Mouse (Mus musculus): ENCODE data around the gene Tnik. TPM values are rescaled to one million over a fixed set of nuclear protein-coding genes. Genes with fewer than 3 reads are reported as not detected.
A peak's percentile ranks its signal among the peaks of the same experiment; 100 is the strongest.

Gene Tnik
- polyA plus RNA-seq, 1 experiment from 2014 or later = 15.9 TPM

GRCm38 (mm10) chr3:28705522-28706137, 442.6 kb downstream of the Tnik start:
- Histone ChIP-seq H3K27me3 (ENCODE audit: control insufficient read depth, insufficient read depth, low read length) (no peaks in the 10 kb centered on the region), H3K27ac (replicated peaks; ENCODE audit: low read depth, low read length) (no peak overlapping the region), H3K9me3 (replicated peaks; ENCODE audit: control insufficient read depth, low read length) (no peaks in the 10 kb centered on the region), H3K36me3 (replicated peaks; ENCODE audit: control insufficient read depth, insufficient read depth, low read depth, low read length) (no peaks in the 10 kb centered on the region), H3K9ac (replicated peaks; ENCODE audit: low read length) (no peak overlapping the region), H3K4me2 (ENCODE audit: low read depth, low read length) (no peak overlapping the region), H3K4me3 (ENCODE audit: low read depth, low read length) (no peak overlapping the region), H3K4me1 (ENCODE audit: control insufficient read depth, insufficient read depth, low read length) (no peaks in the 10 kb centered on the region)
- DNase-seq (ENCODE audit: low spot score) = no peak
- no peak for ATAC-seq (replicated peaks; ENCODE audit: insufficient number of reproducible peaks, low FRiP score, low TSS enrichment, low read depth)
- WGBS = 70% methylated on average over 10 of the region's 10 CpGs

DNA sequence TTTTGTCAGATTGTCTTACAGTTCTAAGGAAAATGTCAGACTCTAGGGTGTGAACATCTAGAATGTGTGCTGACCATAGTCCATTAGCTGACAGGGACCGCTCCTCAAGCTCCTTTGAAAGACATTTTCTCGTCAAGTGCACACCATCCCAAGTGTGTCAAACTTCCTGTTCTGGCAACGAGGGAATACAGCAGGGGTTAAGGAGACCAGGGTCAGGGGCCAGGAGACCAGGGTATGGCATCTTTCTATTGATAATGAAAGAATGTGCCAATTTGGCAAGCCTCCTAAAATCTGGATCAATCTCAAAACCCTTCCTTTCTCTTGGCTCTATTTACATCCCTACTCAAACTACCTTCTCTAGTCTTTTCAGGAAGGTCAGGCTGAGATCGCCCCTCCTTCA, 443.7 kb downstream of the Tnik start:
- Histone ChIP-seq H3K9ac (replicated peaks; ENCODE audit: low read length) (no peak overlapping the region), H3K27ac (replicated peaks; ENCODE audit: low read depth, low read length) (no peak overlapping the region), H3K4me2 (ENCODE audit: low read depth, low read length) (no peak overlapping the region), H3K27me3 (ENCODE audit: control insufficient read depth, insufficient read depth, low read length) (no peaks in the 10 kb centered on the region), H3K36me3 (replicated peaks; ENCODE audit: control insufficient read depth, insufficient read depth, low read depth, low read length) (no peaks in the 10 kb centered on the region), H3K4me1 (ENCODE audit: control insufficient read depth, insufficient read depth, low read length) (no peaks in the 10 kb centered on the region), H3K4me3 (ENCODE audit: low read depth, low read length) (no peak overlapping the region), H3K9me3 (replicated peaks; ENCODE audit: control insufficient read depth, low read length) (no peaks in the 10 kb centered on the region)
- DNase-seq (ENCODE audit: low spot score) = no peak
- WGBS = 69% methylated on average over 4 of the region's 4 CpGs
- ATAC-seq (replicated peaks; ENCODE audit: insufficient number of reproducible peaks, low FRiP score, low TSS enrichment, low read depth) = no peak

DNA sequence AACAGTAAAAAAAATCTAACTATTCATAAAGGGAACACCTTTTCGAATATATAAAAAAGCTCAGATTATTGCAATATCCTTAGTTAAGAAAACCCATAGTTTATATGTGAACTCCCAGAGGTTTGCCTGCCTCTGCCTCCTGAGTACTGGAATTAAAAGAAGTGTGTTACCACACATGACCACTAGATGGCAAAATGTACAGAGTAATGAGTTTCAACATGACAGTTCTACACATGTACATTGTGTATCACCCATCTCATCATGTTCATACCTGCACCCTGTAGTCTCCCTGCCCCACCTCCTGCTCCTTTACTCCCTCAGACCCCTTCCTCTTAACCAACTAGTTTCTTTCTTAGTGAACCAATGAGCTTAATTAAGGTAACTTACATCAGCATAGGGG, 446.7 kb downstream of the Tnik start:
- WGBS = 87% methylated on average over 1 of the region's 1 CpGs
- Histone ChIP-seq H3K27ac (replicated peaks; ENCODE audit: low read depth, low read length) (no peak overlapping the region), H3K36me3 (replicated peaks; ENCODE audit: control insufficient read depth, insufficient read depth, low read depth, low read length) (no peaks in the 10 kb centered on the region), H3K4me1 (ENCODE audit: control insufficient read depth, insufficient read depth, low read length) (no peaks in the 10 kb centered on the region), H3K9me3 (replicated peaks; ENCODE audit: control insufficient read depth, low read length) (no peaks in the 10 kb centered on the region), H3K27me3 (ENCODE audit: control insufficient read depth, insufficient read depth, low read length) (no peaks in the 10 kb centered on the region), H3K9ac (replicated peaks; ENCODE audit: low read length) (no peak overlapping the region), H3K4me3 (ENCODE audit: low read depth, low read length) (no peak overlapping the region), H3K4me2 (ENCODE audit: low read depth, low read length) (no peak overlapping the region)
- DNase-seq (ENCODE audit: low spot score) = peak; percentile 30
- no peak for ATAC-seq (replicated peaks; ENCODE audit: insufficient number of reproducible peaks, low FRiP score, low TSS enrichment, low read depth)

GRCm38 (mm10) chr3:28713913-28714698, 451.1 kb downstream of the Tnik start:
- ATAC-seq (replicated peaks; ENCODE audit: insufficient number of reproducible peaks, low FRiP score, low TSS enrichment, low read depth) (no peak), DNase-seq (ENCODE audit: low spot score) (no peak)
- no peak overlapping the region for H3K4me2 ChIP-seq (ENCODE audit: low read depth, low read length)
- H3K27me3 ChIP-seq (ENCODE audit: control insufficient read depth, insufficient read depth, low read length) = no peaks in the 10 kb centered on the region
- no peak overlapping the region for H3K27ac ChIP-seq (replicated peaks; ENCODE audit: low read depth, low read length)
- 78% methylated on average over 7 of the region's 7 CpGs for WGBS
- H3K4me1 ChIP-seq (ENCODE audit: control insufficient read depth, insufficient read depth, low read length) = no peaks in the 10 kb centered on the region
- H3K4me3 ChIP-seq (ENCODE audit: low read depth, low read length) = no peak overlapping the region
- no peaks in the 10 kb centered on the region for H3K9me3 ChIP-seq (replicated peaks; ENCODE audit: control insufficient read depth, low read length)
- H3K36me3 ChIP-seq (replicated peaks; ENCODE audit: control insufficient read depth, insufficient read depth, low read depth, low read length) = no peaks in the 10 kb centered on the region
- H3K9ac ChIP-seq (replicated peaks; ENCODE audit: low read length) = no peak overlapping the region

- no peak for ATAC-seq (replicated peaks; ENCODE audit: insufficient number of reproducible peaks, low FRiP score, low TSS enrichment, low read depth)
- WGBS = 88% methylated on average over 2 of the region's 2 CpGs
- H3K4me2 ChIP-seq (ENCODE audit: low read depth, low read length) = no peak overlapping the region
Measured at GRCm38 (mm10) chr3:28718521-28718920, 455.5 kb downstream of the Tnik start.

DNA sequence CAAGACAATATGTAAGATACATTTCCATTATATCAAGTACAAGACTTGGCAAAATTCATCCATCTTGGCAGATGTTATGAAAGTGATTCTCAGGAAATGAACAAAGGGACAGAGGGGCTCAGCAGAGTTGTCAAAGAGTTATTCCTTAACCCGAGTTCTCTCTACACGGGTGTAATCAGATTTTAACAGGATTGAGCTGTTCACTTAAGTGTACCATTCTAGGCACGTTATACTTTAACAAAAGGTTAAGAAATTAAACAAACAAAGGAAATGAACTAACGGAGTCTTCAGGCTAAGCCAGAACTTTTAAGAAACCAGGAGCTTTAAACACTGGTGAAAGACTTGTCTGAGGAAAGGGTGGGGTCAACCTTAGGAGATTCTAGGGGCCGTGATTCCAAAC, 458.2 kb downstream of the Tnik start:
- H3K27ac ChIP-seq (replicated peaks; ENCODE audit: low read depth, low read length) = no peak overlapping the region
- no peaks in the 10 kb centered on the region for H3K9me3 ChIP-seq (replicated peaks; ENCODE audit: control insufficient read depth, low read length)
- H3K4me1 ChIP-seq (ENCODE audit: control insufficient read depth, insufficient read depth, low read length) = no peaks in the 10 kb centered on the region
- H3K27me3 ChIP-seq (ENCODE audit: control insufficient read depth, insufficient read depth, low read length) = no peaks in the 10 kb centered on the region
- H3K4me3 ChIP-seq (ENCODE audit: low read depth, low read length) = no peak overlapping the region
- 66% methylated on average over 5 of the region's 5 CpGs for WGBS
- no peaks in the 10 kb centered on the region for H3K36me3 ChIP-seq (replicated peaks; ENCODE audit: control insufficient read depth, insufficient read depth, low read depth, low read length)
- H3K9ac ChIP-seq (replicated peaks; ENCODE audit: low read length) = no peak overlapping the region
- ATAC-seq (replicated peaks; ENCODE audit: insufficient number of reproducible peaks, low FRiP score, low TSS enrichment, low read depth) (no peak), DNase-seq (ENCODE audit: low spot score) (no peak)
- H3K4me2 ChIP-seq (ENCODE audit: low read depth, low read length) = no peak overlapping the region

More at GRCm38 (mm10) chr3:28718521-28718920, 455.5 kb downstream of the Tnik start:
- Histone ChIP-seq H3K4me3 (ENCODE audit: low read depth, low read length) (no peak overlapping the region), H3K27me3 (ENCODE audit: control insufficient read depth, insufficient read depth, low read length) (no peaks in the 10 kb centered on the region), H3K9me3 (replicated peaks; ENCODE audit: control insufficient read depth, low read length) (no peaks in the 10 kb centered on the region), H3K4me1 (ENCODE audit: control insufficient read depth, insufficient read depth, low read length) (no peaks in the 10 kb centered on the region), H3K36me3 (replicated peaks; ENCODE audit: control insufficient read depth, insufficient read depth, low read depth, low read length) (no peaks in the 10 kb centered on the region), H3K9ac (replicated peaks; ENCODE audit: low read length) (no peak overlapping the region), H3K27ac (replicated peaks; ENCODE audit: low read depth, low read length) (no peak overlapping the region)
- DNase-seq (ENCODE audit: low spot score) = no peak

DNA sequence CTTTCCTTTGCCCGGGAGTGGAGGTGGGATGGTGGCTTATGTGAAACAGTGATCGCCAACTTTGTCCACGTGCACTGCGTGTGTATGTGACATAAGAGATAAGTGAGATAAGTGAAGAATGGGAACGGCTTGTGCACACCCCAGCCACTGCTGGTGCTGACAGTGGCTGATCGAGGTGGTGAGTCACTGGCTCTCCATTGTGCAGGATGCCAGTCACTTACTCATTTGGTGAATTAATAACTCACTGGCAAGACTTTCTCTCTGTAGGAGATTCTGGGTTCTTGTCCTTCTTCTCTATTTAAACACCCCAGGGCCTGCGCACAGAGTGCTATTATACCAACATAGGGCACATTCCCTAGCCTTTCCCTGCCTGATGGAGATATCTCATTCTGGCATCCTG, 458.8 kb downstream of the Tnik start:
- H3K36me3 ChIP-seq (replicated peaks; ENCODE audit: control insufficient read depth, insufficient read depth, low read depth, low read length) = no peaks in the 10 kb centered on the region

DNA sequence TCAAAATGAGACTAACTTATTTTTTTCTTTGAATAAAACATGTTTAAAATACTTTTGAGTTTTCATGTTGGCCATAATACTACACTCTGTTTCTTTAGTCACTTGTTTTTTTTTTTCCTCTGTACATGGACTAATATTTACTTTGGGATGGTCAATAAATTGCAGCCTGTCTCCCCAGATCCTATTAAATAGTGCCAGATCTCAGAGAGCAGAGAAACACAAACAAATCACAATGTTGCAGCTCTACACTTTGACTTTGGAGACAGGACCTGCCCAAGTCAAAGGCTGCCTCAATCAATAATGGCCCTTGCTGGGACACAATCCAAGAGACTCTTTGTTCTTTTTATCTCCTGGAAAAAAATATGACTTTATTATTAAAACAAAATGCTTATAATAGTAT, 459.5 kb downstream of the Tnik start:
- Histone ChIP-seq H3K4me1 (ENCODE audit: control insufficient read depth, insufficient read depth, low read length) (no peaks in the 10 kb centered on the region), H3K36me3 (replicated peaks; ENCODE audit: control insufficient read depth, insufficient read depth, low read depth, low read length) (no peaks in the 10 kb centered on the region), H3K27ac (replicated peaks; ENCODE audit: low read depth, low read length) (no peak overlapping the region), H3K27me3 (ENCODE audit: control insufficient read depth, insufficient read depth, low read length) (no peaks in the 10 kb centered on the region), H3K9ac (replicated peaks; ENCODE audit: low read length) (no peak overlapping the region), H3K4me2 (ENCODE audit: low read depth, low read length) (no peak overlapping the region), H3K9me3 (replicated peaks; ENCODE audit: control insufficient read depth, low read length) (no peaks in the 10 kb centered on the region), H3K4me3 (ENCODE audit: low read depth, low read length) (no peak overlapping the region)
- ATAC-seq (replicated peaks; ENCODE audit: insufficient number of reproducible peaks, low FRiP score, low TSS enrichment, low read depth) (no peak), DNase-seq (ENCODE audit: low spot score) (no peak)

More for the DNA sequence above, 458.8 kb downstream of the Tnik start:
- Histone ChIP-seq H3K27ac (replicated peaks; ENCODE audit: low read depth, low read length) (no peak overlapping the region), H3K4me3 (ENCODE audit: low read depth, low read length) (no peak overlapping the region), H3K4me1 (ENCODE audit: control insufficient read depth, insufficient read depth, low read length) (no peaks in the 10 kb centered on the region), H3K4me2 (ENCODE audit: low read depth, low read length) (no peak overlapping the region), H3K9me3 (replicated peaks; ENCODE audit: control insufficient read depth, low read length) (no peaks in the 10 kb centered on the region), H3K27me3 (ENCODE audit: control insufficient read depth, insufficient read depth, low read length) (no peaks in the 10 kb centered on the region), H3K9ac (replicated peaks; ENCODE audit: low read length) (no peak overlapping the region)
- ATAC-seq (replicated peaks; ENCODE audit: insufficient number of reproducible peaks, low FRiP score, low TSS enrichment, low read depth) (no peak), DNase-seq (ENCODE audit: low spot score) (no peak)
- 87% methylated on average over 7 of the region's 7 CpGs for WGBS

Measured in embryonic facial prominence, embryonic 11.5 days (tissue).